Mouse (Mus musculus): ENCODE measurements around the gene 1110065P20Rik.
A peak's percentile ranks its signal among the peaks of the same experiment; 100 is the strongest.

The 1110065P20Rik gene

GRCm38 (mm10) chr4:124850933-124851658 lies at the start of gene 1110065P20Rik:
TSS of gene 1110065P20Rik (minus strand) at chr4:124851196.
- peak; percentile 74 for DNase-seq (ENCODE audit: low spot score)

- no peak for DNase-seq (ENCODE audit: low spot score)
These were observed 48.9 kb upstream of the 1110065P20Rik start for GRCm38 (mm10) chr4:124899906-124900305.

- no peak for DNase-seq (ENCODE audit: low spot score)
These were observed 47.4 kb upstream of the 1110065P20Rik start for GRCm38 (mm10) chr4:124898428-124898827.

GRCm38 (mm10) chr4:124894508-124895428 lies 43.8 kb upstream of the 1110065P20Rik start:
- peak; percentile 52 for DNase-seq (ENCODE audit: low spot score)

- DNase-seq (ENCODE audit: low spot score), result no peak
These were observed 42.8 kb upstream of the 1110065P20Rik start for GRCm38 (mm10) chr4:124893769-124894168.

- DNase-seq (ENCODE audit: low spot score), result peak; percentile 40
These were observed 39.8 kb upstream of the 1110065P20Rik start for GRCm38 (mm10) chr4:124890831-124891230.

- DNase-seq (ENCODE audit: low spot score), result no peak
These were observed 38.9 kb upstream of the 1110065P20Rik start for GRCm38 (mm10) chr4:124889935-124890334.

- no peak for DNase-seq (ENCODE audit: low spot score)
These were observed 37.7 kb upstream of the 1110065P20Rik start for GRCm38 (mm10) chr4:124888702-124889101.

- no peak for DNase-seq (ENCODE audit: low spot score)
These were observed 31.2 kb upstream of the 1110065P20Rik start for GRCm38 (mm10) chr4:124882151-124882729.

- DNase-seq (ENCODE audit: low spot score), result peak; percentile 75
These were observed 30.4 kb upstream of the 1110065P20Rik start for GRCm38 (mm10) chr4:124881341-124881908.

GRCm38 (mm10) chr4:124880599-124880998 lies 29.6 kb upstream of the 1110065P20Rik start, which contains the start of gene Epha10:
TSS of gene Epha10 (plus strand) at chr4:124880899.
- no peak for DNase-seq (ENCODE audit: low spot score)

GRCm38 (mm10) chr4:124872719-124873118 lies 21.7 kb upstream of the 1110065P20Rik start:
- DNase-seq (ENCODE audit: low spot score), result no peak

- no peak for DNase-seq (ENCODE audit: low spot score)
These were observed 10.5 kb upstream of the 1110065P20Rik start, which contains the start of gene Maneal for GRCm38 (mm10) chr4:124861283-124862188. TSS of gene Maneal (minus strand) at chr4:124862171.

- no peak for DNase-seq (ENCODE audit: low spot score)
These were observed 9.4 kb upstream of the 1110065P20Rik start for GRCm38 (mm10) chr4:124860446-124860845.

GRCm38 (mm10) chr4:124858370-124858769 lies 7.4 kb upstream of the 1110065P20Rik start:
- no peak for DNase-seq (ENCODE audit: low spot score)

- DNase-seq (ENCODE audit: low spot score), result no peak
These were observed 5.3 kb upstream of the 1110065P20Rik start for GRCm38 (mm10) chr4:124856294-124856693.

GRCm38 (mm10) chr4:124850261-124850913 lies 609 bp downstream of the 1110065P20Rik start, which contains the start of gene Yrdc:
TSS of gene Yrdc (plus strand) at chr4:124850679.
- peak; percentile 93 for DNase-seq (ENCODE audit: low spot score)

- DNase-seq (ENCODE audit: low spot score), result peak; percentile 75
These were observed 1.2 kb downstream of the 1110065P20Rik start for GRCm38 (mm10) chr4:124849631-124850260.

- DNase-seq (ENCODE audit: low spot score), result peak; percentile 94
These were observed 3.4 kb downstream of the 1110065P20Rik start for GRCm38 (mm10) chr4:124847573-124847972.

- no peak for DNase-seq (ENCODE audit: low spot score)
These were observed 7.5 kb downstream of the 1110065P20Rik start for GRCm38 (mm10) chr4:124843493-124843892.

Measured in layer of hippocampus, adult 11-12 months (tissue).